Mouse (Mus musculus) NIH3T3 (cell line): Measurements from ENCODE around the gene Ifitm2.
A peak's percentile ranks its signal among the peaks of the same experiment; 100 is the strongest.

Source experiments
- DNase-seq: peaks from one replicate; pipeline ENCODE4 v3.0.0-alpha.2; 2012; ENCODE audit warnings: low read depth

Gene Ifitm2

DNA sequence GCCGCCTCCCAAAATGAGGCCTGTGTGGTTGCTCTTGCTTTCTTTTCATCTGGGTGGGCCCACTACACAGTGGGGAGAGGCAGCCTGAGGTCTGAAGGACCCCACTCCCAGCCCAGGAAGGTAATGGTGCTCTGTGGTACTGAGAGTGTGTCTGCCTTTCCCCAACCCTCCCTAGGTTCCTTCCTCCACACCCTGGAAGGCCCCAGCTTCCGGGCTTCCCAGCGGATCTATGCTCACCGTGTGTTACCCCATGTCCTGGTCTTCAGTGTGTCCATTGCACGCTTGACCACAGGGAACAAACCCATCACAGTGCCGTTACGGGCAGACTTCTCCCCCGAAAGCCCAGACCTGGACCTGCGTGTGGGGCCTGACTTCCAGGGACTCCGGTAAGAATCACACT is 13.0 kb downstream of the Ifitm2 start:
- DNase-seq: no peak

DNA sequence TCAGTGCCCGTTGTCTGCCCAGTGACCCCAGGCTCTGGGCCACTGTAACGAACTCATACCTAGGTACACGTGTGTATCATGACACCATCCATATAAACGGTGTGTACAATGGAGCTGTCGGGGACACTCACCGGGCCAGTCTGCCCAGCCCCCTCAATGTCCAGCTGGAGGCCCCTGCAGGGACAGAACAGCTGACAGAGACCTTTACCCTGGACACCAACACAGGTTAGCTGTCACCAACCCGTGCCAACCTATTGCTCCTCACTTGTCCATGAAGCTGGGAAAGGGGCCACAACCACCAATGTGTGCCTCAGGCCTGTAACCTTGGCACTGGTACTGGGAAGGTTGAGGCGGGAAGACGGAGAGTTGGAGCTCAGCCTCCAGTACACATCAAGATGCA is 13.4 kb downstream of the Ifitm2 start:
- DNase-seq: peak; percentile 62

DNA sequence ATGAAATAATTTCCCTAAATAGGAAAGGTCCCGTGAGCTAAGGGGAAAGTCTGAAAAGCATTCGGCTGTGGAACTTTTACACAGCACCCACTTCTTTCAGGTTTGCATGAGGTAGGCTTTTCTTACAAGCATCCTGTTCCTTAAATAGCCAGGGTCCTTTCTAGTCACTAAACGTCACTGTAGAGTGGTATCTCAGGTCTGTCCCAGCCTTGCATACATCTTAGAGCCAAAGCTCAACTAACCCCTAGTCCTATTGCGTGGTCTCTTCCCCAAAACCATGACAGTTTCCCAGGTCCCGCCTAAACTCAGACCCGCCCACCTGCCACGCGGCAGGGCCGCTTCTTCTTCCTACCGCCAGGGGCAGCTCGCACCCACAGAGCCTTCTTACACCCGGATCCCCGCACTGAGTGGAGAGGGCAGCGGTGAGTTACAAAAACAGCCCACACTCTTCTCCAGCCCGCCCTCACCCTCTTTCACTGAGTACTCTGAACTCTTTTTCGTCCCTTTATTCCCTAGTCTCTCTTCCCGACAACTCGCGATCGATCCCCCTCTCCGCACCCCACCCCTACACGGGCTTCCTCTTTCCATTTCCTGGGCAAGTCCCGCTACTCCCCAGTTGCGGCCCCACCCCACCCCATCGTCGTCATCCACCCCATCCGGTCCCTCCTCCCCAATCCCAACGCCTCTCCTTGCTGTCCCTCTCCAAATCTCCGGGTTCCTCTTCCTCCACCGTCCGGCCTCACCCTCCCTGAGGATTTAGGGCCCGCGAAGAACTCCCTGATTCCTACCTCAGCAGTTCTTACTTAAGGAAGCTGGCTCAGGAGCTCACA is 14.3 kb downstream of the Ifitm2 start, which contains the start of gene Pgghg:
Gene Pgghg (plus strand): TSS at position 170 of the 830 bp plus-strand sequence.
- peak; percentile 93 for DNase-seq

DNA sequence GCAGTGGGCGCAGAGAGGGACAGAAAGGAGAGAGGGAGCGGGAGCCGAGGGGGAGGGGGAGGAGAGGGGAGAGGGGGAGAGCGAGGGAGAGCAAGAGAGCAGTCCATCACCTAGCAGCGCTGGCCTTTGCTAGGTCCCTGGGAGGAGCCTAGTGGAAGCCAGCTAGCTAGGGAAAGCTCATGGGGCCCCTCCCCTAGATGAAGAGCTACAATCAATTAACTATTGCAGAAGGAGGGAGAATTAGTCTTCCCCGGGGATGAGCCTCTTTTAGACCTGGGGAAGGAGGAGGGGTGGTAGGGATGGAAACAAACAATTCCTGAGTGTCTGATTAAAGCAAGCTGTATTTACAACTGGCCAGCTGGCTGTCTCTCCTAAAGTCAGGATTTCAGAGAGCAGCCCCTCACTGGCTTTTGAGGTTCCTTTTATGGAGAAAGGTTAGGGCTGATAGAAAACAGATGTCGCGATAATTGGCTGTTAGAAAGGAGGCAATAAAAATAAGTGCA is 16.1 kb downstream of the Ifitm2 start:
- peak; percentile 73 for DNase-seq

DNA sequence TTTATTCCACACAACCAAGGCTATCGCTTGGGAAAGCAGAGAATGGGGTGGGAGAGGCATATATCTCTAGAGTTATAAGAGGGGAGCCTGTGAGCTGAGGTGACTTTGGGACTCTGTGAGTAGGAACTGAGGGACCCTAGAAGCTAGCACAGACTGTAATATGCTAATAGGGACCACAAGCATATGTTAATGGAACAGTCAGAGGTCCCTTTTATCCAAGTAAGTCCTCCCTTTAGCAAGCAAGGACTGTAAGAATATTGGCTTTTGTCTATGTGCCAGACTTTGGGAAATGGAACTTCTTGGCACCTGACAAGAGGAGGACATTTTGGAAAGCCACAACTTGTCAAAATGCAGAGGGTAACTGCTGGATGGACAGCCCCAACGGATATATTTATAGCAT is 16.9 kb downstream of the Ifitm2 start:
- peak; percentile 20 for DNase-seq

DNA sequence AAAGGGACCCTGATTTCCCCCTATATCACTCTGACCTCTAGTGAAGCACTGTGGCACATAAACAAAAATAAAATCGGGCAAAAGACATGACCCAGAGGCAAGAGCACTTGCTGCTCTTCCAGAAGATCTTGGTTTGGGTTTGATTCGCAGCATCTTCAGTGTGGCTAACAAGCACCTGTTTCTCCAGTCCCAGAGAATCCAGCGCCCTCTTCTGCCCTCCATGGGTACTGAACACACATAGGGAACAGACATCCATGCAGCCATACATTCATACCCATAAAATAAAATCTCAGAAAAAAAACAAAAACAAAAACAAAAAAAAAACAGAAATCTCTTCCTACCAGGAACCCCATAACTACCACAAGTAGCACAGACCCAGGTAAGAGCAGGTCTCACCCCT is 17.4 kb downstream of the Ifitm2 start:
- peak; percentile 30 for DNase-seq

DNA sequence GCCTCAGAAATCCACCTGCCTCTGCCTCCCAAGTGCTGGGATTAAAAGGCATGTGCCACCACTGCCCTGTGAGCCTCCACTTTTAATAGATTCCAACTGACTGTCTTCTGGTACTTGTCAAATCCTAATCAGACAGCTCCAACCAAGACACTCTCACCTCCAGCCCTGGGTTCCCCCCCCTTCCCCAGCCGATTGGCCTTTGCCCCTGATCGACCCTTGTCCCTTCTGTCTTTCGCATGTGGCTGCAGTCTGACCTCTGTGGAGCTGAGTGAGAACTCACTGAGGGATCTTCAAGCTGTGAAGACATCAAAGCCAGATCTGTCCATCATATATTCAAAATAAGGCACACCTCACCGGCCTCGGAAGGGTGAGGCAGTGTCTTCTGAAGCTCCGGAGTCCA is 28.6 kb downstream of the Ifitm2 start:
- no peak for DNase-seq

DNA sequence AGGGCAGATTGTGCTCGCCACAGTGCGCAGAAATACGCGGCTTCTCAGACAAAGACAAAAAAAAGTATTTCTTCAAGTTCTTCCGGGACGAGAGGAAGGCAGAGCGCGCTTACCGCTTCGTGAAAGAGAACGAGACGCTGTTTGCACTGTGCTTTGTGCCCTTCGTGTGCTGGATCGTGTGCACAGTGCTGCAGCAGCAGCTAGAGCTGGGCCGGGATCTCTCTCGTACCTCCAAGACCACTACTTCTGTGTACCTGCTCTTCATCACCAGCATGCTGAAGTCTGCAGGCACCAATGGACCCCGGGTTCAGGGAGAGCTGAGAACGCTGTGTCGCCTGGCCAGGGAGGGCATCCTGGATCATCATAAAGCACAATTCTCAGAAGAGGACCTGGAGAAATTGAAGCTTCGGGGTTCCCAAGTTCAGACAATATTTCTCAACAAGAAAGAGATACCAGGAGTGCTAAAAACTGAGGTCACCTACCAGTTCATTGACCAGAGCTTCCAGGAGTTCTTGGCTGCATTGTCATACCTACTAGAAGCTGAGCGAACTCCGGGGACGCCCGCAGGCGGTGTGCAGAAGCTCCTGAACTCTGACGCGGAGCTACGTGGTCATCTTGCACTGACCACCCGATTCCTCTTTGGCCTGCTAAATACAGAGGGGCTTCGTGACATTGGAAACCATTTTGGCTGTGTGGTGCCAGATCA is 32.6 kb downstream of the Ifitm2 start:
- no peak for DNase-seq

DNA sequence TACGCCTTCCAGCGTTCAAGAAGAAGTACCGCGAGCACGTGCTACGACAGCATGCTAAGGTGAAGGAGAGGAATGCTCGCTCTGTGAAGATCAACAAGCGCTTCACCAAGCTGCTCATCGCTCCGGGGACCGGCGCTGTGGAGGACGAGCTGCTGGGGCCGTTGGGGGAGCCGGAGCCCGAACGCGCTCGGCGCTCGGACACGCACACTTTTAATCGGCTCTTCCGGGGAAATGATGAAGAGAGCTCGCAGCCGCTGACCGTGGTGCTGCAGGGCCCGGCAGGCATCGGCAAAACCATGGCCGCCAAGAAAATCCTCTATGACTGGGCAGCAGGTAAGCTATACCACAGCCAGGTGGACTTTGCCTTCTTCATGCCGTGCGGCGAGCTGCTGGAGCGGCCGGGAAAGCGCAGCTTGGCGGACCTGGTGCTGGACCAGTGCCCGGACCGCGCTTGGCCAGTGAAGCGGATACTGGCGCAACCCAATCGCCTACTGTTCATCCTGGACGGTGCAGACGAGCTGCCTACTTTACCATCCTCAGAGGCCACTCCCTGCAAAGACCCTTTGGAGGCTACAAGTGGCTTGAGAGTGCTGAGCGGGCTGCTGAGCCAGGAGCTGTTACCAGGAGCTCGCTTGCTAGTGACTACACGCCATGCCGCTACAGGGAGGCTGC is 33.3 kb downstream of the Ifitm2 start:
- no peak for DNase-seq

DNA sequence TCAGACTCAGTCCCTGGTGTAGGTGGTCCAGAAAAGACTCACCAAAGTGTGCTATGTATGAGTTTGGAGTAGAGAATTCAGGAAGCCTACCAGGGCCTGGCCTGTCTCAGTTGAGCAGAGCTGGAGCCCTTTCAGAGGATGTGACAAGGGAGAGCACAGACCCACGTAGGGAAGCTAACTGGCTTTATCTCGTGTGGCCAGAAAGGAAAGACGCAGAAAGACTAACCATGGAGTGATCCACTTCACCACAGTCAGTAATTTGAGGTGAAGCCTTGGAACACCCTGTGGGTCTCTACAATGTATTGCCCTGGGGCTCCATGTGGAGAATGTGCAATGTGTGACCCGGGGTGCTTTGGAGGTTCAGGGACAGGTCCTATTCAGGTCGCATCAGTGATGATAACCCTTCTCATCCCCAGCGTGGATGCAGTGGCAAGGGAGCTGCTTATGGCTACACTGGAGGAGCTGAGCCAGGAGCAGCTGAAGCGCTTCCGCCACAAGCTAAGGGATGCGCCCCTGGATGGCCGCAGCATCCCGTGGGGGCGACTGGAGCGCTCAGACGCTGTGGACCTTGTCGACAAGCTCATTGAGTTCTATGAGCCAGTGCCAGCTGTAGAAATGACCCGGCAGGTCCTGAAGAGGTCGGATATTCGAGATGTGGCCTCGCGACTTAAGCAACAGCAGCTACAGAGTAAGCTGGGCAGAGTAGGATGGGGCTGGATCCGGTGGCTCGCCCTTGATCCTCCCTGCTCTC is 34.4 kb downstream of the Ifitm2 start:
- DNase-seq: no peak

DNA sequence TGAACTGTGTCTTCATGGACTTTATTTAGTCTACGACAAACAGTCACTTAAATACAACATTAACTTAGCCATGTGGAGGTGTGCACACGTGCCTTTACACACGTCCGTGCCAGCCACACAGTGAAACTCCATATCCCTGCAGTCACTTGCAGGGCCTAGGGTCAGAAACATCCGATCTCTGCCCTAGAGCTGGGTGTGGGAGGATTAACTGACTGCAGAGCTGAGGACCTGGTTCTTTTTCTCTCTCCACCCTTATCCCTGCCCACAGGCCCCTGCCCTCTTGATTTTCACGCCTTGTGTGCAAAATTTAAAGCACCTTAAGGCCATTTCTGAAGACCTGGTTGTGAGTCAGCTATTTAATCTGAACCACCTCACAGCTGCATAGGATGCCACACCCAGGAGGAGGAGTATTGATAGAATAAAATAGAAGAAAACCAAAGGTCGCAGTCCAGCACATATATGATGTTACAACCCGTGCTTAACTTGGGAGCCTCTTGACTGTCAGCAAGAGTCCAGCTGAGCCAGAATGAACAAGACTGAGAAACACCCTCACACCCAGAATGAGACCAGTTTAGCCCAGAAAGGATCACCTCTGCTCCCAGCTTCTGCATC is 35.3 kb downstream of the Ifitm2 start, which contains the start of gene Nlrp6:
Gene Nlrp6 (plus strand): TSS at position 485 of the 612 bp plus-strand sequence.
- no peak for DNase-seq

DNA sequence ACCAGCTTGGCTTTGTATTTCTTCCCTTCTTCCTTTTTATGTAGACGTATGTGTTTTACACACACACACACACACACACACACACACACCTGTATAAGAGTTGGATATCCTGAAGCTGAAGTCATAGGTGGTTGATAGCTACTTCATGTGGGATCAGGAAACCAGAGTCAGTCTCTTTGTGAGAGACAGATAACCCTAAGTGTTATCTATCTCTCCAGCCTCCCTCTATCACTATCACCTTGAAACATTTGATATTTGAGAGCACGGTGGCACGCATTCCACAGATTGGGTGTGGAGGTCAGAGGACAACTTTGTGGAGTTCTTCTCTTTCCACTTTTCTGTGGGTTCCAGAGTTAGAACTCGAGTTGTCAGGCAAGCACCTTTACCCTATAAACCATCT is 35.9 kb downstream of the Ifitm2 start:
- DNase-seq: no peak

DNA sequence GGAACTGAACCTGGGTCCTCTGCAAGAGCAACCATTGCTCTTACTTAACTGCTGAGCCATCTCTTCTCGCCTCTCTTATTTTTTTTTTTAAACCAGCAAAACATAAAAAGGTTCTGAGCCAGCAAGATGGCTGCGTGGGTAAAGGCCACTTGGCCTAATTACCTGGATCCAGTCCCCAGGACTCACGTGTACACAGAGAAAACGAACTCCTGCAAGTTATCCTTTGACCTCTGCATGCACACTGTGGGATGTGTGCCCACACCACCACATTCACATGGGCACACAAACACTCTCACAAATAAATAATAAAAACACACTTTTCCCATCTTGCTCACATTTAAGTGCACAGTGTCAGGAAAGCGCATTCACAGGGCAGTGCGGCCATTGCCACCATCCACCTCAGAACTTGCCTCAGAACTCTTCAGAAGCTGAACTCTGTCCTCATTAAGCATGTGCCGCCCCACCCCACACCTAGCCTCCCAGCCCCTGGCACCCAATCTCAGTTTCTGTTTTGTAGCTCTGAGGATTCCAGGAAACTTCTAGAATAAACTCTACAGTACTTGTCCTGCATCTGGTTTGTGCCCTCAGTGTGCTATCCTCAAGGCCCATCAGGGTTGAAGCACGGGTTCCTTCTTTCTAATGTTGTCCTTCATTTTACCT is 41.6 kb downstream of the Ifitm2 start:
- DNase-seq: no peak

DNA sequence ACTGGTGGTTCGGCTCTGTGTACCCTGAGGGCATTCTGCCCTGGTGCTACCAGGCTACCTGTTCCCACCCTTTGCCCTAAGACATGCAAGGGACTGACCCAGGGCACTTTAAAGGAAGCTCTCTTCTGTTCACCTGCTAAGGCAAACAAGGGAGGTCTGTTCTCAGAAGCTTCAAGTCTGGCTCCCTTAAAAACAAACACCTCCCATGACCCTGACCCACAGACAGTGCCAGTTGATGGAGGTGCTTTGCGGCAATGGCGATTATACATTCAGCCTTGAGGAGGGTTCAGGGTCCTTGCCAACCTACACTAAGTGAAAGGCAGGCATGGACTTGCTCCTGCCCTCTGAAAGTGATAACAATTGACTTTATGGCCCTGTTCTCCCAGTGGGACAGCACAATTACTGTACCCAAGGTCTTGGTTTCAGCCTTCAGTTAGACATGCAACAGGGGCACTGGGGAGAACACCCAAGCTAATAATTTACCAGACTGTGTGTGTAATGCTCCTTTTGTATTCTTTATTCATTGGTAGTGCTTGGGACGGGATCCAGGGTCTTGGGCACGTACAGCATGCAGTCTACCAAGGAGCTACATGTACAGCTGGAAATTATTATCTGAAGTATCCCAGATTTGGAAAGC is 42.8 kb downstream of the Ifitm2 start:
- peak; percentile 50 for DNase-seq

DNA sequence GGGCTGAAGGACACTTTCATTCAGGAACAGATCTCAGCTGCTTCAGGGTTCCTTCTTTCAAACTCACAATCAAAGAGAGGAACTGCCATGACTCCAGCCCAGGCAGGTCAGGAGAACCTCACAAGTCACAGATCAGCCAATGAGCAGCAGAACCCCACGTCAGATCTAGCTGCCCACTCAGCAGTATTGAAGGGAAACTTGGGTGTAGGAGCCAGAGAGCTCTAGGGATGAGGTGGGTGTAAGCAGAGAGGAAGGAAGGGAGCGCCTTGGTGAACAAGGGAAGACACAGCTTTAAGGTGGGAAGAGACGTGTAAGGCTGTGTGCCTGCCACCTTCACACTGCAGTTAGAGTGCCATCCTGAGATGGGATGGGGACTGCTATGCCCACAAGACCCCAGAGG is 43.5 kb downstream of the Ifitm2 start:
- DNase-seq: no peak

DNA sequence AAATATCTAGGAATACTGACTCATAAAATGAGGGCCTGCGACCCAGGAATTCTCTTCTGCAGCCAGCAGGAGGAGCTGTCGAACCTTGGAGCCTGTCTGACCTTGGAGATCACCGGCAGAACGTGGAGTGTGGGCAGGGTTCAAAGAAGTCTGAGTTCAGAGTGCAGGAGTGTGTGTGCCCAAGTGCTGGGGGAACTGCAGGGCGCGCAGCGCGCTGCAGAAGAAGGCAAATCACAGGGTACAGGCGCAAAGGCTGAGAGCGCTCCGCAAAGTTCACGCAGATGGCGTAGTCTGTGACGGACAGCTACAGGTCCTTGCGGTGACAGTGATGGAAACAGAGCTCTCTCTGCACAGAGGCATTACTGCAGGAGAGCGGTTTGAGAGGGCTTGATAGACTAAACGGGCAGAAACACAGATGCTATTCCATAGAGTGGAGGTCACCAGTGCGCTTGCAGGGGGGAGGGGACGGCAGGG is 47.1 kb downstream of the Ifitm2 start:
- peak; percentile 85 for DNase-seq

DNA sequence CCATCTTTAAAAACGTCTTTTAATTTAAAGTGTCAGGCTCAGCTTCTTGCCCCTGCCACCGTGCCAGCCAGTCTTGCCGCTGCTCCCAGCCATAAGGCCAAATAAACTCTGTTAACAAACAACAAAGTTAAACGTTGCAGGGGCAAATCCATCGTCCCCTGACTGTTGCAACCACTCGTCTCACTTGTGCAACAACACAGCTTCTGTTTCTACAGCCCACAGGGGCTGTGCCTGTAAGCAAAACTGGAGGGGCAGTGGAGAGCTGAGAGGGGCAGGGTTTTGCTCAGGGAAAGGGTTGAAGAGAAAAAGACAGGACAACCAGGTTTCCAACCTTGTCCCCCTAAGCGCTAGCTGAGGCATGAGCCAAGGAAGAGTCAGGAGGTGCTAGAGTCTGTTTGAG is 47.6 kb downstream of the Ifitm2 start:
- no peak for DNase-seq

DNA sequence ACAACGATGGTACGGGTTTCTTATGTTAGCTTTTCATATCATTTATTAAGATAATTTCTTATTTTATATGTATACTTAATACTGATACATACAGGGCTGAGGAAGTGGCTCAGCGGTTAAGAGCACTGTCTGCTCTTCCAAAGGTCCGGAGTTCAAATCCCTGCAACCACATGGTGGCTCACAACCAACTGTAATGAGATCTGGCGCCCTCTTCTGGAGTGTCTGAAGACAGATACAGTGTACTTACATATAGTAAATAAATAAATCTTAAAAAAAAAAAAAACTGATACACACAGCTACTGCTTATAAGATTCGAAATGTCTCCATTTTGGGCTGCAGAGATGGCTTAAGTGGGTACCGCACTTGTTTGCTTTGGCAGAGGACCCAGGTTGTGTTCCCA is 48.1 kb downstream of the Ifitm2 start:
- no peak for DNase-seq

DNA sequence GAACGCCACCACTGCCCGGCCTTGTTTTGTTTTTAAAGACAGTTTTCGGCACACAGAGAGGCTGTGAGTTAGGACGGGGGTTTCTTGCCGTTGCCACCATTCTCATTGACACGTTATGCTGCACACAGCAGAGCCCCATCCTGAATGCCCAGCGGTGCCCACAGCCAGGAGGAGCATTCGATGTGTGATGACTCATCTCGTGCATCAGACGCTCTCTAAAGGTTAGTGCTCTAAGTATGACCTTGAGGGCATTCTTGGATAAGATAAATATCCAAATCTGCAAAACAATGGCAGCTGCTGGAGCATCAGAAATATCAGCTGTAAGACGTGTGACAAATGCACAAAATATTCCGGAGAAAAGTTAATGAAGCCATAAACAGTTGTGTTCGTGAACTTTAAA is 48.7 kb downstream of the Ifitm2 start:
- no peak for DNase-seq

DNA sequence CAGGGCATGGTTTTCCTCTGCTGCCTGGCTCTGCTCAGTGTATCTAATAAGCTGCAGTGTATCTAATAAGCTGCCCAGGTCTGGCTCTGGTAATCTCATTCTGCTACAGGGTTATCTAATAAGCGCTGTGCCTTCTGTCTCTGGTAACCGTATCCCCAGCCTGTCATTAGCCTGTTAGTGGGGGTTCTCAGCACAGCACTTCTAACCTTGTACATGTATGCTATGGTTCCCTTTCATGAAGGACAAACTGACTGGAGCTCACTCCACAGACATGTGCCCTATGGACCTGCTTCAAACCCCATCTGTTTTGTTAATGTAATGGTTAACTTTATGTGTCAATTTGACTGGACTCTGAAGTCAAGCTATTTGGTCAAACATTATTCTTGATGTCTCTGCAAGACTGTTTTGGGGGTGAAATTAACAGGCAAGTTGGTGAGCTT is 50.1 kb downstream of the Ifitm2 start:
- DNase-seq: no peak
